Mouse (Mus musculus): ENCODE results near the gene Trp53bp2.

Gene Trp53bp2

GRCm38 (mm10) chr1:182408684-182409327, at the start of gene Trp53bp2:
TSS of gene Trp53bp2 (plus strand) at chr1:182409172.
- DNase-seq (ENCODE audit: low spot score), result peak; percentile 98

GRCm38 (mm10) chr1:182362703-182363102, 46.3 kb upstream of the Trp53bp2 start:
- no peak for DNase-seq (ENCODE audit: low spot score)

GRCm38 (mm10) chr1:182363683-182364404, 45.1 kb upstream of the Trp53bp2 start:
- no peak for DNase-seq (ENCODE audit: low spot score)

DNA sequence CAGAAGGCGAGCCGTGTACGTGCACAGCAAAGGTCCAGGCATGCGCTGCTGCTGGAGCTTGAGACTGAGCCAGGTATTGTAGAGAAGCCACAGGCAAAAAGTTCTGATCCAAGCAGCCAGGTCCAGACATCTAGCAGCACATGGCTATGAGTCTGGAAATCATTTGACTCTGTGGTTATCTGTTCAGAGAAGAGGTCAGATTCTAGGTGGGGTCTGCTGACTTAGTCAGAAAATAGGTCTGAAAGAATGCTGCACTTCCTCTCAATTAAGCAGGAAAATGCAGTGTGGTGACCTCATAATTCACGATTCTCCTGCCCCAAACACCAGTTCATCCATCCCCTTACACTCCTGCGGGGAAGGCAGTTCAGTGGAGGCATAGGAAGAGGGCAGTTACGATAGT, 40.7 kb upstream of the Trp53bp2 start:
- DNase-seq (ENCODE audit: low spot score), result no peak

GRCm38 (mm10) chr1:182368782-182369181, 40.2 kb upstream of the Trp53bp2 start:
- DNase-seq (ENCODE audit: low spot score), result no peak

DNA sequence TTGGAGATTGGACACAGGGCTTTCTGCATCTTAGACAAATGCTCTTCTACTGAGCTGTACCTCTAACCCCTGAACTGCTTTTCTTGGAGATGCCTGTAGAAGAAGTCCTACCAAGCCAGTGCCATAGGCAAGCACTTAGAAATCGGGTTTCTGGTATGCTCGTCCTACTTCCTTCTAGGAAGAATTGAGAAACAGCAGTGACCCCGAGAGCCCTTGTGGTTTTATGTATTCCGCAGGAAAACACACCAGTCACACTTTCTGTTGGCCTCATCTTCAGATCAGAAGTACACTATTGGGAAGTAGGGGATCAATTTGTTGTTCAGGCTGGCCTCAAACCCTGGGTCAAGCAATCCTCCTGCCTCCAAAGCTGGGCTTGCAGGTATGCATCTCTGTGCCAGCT, 39.5 kb upstream of the Trp53bp2 start:
- DNase-seq (ENCODE audit: low spot score), result no peak

DNA sequence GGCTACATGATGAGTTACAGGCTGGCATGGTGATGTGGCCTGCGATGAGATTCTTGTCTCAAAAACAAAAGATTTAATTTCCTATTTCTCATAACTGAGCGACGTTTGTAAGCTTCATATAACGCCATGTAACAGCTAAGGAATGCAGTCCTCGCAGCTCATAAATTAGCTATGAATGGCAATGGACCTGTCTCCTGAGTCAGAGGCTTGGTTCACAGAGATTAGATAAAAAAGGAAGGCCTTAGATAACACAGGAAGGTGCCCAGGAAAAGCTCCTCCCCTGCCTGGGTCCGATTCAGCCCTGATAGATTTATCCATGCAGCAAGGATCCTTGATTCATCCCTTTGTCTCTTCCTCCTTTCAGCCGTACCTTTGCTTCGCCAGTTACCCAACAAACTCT, 37.1 kb upstream of the Trp53bp2 start:
- no peak for DNase-seq (ENCODE audit: low spot score)

DNA sequence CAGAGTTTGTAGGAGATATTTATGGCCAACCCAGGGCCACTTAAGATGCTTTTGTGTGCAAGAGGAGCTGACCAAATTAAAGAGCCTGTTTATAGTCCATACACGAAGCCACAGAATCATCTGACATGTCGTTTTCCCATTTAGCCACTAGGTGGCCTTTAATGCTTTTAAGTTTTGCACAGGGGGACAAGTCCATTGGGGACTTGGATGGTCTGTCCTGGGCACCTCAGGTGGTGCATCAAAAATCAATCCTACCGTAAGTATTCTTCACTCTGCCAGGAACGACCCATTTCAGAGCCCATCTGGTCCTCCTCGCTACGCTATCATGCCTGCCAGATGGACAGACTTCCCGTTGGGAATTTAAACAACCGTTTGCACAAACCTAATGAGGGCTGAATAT, 32.8 kb upstream of the Trp53bp2 start:
- DNase-seq (ENCODE audit: low spot score), result peak; percentile 77

DNA sequence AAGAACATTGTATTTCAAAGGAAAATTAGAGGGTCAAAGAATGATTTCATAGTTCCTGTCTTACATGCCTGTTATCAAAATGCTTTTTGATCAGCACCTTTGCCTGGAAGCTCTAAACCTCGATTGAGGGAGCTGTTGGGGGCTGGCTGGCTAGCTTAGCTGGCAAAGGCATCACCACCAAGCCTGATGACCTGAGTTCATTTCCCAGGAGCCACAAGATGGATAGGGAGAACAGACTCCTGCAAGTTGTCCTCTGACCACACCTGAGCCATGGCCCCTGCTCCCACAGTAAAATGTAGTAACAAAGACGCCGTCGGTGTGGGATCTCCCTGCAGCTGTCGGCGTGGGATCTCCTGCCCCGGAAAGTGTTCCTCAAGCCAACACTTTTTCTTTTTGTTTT, 32.1 kb upstream of the Trp53bp2 start:
- DNase-seq (ENCODE audit: low spot score), result no peak

DNA sequence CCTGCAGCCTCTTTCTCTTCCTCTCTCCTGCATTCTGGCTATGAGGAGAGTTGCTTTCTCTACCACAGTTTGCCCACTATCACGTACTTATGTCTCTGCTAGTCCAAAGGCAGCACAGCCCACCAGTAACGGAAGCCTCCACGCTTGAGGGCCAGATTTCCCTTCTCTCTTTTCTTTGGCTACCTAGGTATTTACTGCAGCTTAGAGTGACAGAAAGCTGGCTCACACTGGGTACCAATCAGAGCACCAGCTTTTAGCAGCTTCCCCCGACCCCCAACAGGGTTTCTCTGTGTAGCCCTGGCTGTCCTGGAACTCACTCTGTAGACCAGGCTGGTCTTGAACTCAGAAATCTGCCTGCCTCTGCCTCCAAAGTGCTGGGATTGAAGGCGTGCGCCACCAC, 31.5 kb upstream of the Trp53bp2 start:
- DNase-seq (ENCODE audit: low spot score), result no peak

DNA sequence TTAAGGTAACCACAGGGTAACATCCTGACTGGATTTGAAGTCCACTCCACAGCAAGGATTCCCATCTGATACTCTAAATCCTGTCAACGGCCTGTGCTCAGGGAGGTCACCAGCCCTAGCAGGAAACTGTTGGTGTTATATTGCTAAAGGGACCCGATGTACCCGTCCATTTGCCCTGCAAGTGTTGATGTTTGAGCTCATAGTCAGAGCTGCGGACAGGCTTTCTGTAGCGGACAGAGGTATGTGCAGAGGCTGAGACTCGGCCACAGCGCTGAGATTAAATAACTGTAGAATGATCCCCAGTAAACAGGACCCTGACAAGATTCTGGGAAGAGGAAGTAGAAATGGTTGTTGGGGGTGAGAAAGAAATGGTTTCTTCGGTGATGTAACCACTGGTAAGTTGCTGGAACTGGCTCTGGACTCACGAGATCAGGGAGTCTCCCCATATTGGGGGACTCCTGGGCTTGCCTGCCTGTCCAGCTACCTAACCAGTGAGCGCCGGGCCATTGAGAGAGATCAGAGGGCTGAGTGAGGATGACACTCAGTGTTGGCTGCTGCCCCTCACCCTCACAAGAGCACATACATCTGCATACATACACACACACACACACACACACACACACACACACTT, 30.7 kb upstream of the Trp53bp2 start:
- no peak for DNase-seq (ENCODE audit: low spot score)

DNA sequence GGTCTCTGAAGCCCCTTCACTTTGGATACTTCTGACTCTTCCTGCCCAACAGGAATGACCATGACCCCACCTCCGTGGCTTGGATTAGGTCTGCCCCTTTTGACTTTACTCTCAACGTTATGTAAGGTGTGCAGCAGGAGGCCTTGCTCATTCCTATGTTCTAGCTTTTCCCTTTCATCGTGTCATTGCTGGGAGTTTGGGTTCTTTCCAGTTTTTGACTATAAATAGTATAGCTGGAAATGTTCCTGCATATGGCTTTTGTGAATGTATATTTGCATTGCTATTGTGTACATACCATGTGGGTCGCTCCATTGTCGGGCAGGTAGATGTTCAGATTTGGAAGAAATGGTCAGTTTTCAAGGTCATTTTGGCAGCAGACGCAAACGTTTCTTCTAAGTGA, 30.1 kb upstream of the Trp53bp2 start:
- DNase-seq (ENCODE audit: low spot score), result no peak

DNA sequence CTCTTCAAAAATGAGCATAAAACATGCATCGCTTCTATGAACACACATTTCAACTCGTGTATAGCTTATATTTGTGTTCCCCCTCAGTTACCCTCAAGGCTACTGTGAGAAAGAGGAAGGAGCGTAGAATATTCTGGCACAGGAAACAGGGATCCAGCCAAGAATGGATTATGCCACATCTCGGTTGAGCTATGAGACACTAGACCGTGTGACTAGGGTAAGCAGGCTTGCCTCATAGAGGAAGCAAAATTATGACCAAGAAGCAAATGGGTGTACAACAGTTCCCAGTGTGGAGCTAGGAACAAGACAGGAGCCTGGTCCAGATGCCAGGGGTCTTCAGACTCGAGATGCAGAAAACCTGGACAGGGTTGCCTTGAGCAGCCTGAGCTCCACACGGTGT, 28.3 kb upstream of the Trp53bp2 start:
- DNase-seq (ENCODE audit: low spot score), result no peak

DNA sequence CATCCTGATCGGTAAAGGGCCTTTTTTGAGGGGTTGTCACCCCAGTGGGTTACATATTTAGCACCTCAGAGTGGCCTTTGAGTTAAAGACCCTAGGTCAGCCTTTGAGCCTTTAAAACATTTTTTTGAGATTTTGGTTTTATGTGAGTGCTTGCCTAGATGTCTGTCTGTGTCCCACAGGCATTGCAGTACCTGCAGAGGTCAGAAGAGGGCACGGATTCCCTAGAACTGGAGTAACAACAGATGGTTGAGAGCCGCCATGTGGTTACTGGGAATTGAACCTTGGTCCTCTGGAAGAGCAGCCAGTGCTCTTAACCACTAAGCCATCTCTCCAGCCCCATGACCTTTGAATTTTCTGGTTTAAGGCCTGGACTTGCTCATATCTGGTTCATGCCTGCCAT, 27.6 kb upstream of the Trp53bp2 start:
- no peak for DNase-seq (ENCODE audit: low spot score)

- no peak for DNase-seq (ENCODE audit: low spot score)
These were observed 25.9 kb upstream of the Trp53bp2 start for GRCm38 (mm10) chr1:182383096-182383495.

DNA sequence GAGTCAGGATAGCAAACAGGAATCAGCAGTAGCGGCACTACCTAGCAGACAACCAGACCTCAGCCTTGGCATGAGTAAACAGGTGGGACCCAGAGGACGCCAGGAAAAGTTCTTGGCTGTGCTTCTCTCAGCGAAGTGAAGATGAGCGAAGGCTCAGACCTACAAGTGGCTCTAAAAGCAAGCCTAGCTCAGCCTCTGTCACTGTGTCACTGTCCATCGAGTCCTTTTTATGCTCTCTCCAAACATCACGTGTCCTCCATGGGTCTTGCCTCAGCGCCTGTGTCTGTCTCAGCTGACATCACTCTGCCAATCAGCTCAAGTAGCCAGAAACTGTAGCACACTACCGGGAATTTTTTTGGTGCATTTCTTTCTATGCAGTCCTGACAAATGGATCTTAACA, 22.5 kb upstream of the Trp53bp2 start:
- no peak for DNase-seq (ENCODE audit: low spot score)

- peak; percentile 49 for DNase-seq (ENCODE audit: low spot score)
These were observed 20.2 kb upstream of the Trp53bp2 start for GRCm38 (mm10) chr1:182388729-182389128.

- peak; percentile 61 for DNase-seq (ENCODE audit: low spot score)
These were observed 10.8 kb upstream of the Trp53bp2 start for GRCm38 (mm10) chr1:182398171-182398570.

GRCm38 (mm10) chr1:182398780-182399179, 10.2 kb upstream of the Trp53bp2 start:
- DNase-seq (ENCODE audit: low spot score), result peak; percentile 50

DNA sequence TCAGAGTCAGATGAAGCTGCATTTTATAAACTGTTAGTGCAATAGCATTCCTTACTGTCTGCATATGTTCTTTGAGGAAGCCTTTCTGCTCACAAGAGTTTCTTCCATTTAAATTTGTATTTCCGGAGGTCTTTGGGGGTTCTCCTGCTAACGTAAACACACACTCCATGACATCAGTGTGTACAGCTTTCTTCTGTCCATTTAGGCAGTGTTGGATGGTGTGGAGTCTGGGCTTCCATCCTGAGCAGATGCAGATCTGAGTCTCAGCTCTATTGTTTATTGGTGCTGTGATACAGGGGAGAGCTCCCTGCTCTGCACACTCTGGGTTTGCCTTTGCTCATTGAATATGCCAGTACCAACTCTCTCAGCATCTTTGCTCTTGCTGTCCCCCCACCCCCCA, 9.8 kb upstream of the Trp53bp2 start:
- DNase-seq (ENCODE audit: low spot score), result no peak

DNA sequence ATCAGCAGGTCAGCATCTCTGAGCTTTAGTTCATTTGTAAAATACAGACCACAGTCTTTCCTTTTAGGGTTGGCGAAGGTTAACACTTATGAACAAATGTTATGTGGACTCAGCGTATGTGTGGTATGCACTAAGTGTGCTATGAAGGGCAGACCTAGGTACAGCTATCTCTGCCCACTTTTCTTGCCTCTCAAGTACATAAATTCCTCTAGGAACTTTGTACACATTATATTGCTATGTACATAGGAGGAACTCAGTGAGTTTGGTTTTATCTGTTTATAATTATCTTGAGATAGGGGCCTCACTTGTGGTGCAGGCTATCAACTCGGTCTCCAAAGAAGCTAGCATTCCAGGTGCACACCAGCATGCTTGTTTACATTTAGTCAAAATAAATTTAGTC, 9.1 kb upstream of the Trp53bp2 start:
- no peak for DNase-seq (ENCODE audit: low spot score)

DNA sequence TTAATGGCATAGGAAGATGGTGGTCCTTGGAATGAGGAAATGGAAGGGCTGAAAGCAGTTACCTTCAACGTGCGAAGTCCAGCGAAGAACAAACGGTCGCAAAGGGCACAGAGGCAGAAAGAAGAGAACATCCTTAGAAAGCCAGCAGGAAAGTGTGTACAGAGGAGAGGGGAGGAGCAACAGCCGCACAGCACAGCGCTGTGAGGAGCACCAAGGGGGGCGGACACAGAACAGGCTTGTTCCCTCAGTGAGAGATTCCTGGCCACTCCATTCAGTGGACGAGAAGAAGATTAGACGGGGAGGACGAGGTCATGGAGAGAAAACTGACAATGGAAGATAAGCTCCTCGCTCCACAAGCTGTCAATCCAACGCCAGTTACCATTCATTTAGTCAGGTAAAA, 5.9 kb upstream of the Trp53bp2 start:
- DNase-seq (ENCODE audit: low spot score), result no peak

GRCm38 (mm10) chr1:182406621-182407020, 2.4 kb upstream of the Trp53bp2 start:
- peak; percentile 82 for DNase-seq (ENCODE audit: low spot score)
